Mouse (Mus musculus) stomach, embryonic 16.5 days (tissue): ENCODE results near the gene Arrdc5. TPM values are rescaled to one million over a fixed set of nuclear protein-coding genes. Genes with fewer than 3 reads are reported as not detected.

Source experiments
- ATAC-seq: fragments of 200-750 bp; cut with Nextera tagmentation; 2 replicates; pipeline ENCODE4 v1.8.0; 2017; ENCODE audit warnings: moderate number of reproducible peaks, moderate TSS enrichment; ENCODE audit not compliant: insufficient read depth, low FRiP score
- H3K27ac ChIP-seq: fragments of 300-500 bp; sonication (generic); 2 replicates; pipeline ENCODE4 v1.5.1; 2014; ENCODE audit warnings: low read length
- H3K27me3 ChIP-seq: fragments of 300-500 bp; sonication (generic); 2 replicates; pipeline ENCODE4 v1.6.1; 2014; ENCODE audit warnings: low read length, control low read depth, mixed read lengths; ENCODE audit not compliant: control insufficient read depth, insufficient read depth
- H3K36me3 ChIP-seq: fragments of 300-500 bp; sonication (generic); 2 replicates; pipeline ENCODE4 v1.6.1; 2014; ENCODE audit warnings: low read length; ENCODE audit not compliant: control insufficient read depth, insufficient read depth
- H3K4me1 ChIP-seq: fragments of 300-500 bp; sonication (generic); 2 replicates; pipeline ENCODE4 v1.6.1; 2014; ENCODE audit warnings: low read length, control low read depth, mixed read lengths; ENCODE audit not compliant: control insufficient read depth, insufficient read depth
- H3K4me2 ChIP-seq: fragments of 300-500 bp; sonication (generic); 2 replicates; pipeline ENCODE4 v1.6.1; 2014; ENCODE audit warnings: low read depth, low read length, mixed read lengths
- H3K4me3 ChIP-seq: fragments of 300-500 bp; sonication (generic); replicated peaks from 2 replicates; pipeline ENCODE4 v1.5.1; 2014; ENCODE audit warnings: mild to moderate bottlenecking, low read length
- H3K9ac ChIP-seq: fragments of 300-500 bp; sonication (generic); 2 replicates; pipeline ENCODE4 v1.6.1; 2014; ENCODE audit warnings: low read length
- H3K9me3 ChIP-seq: fragments of 300-500 bp; sonication (generic); replicated peaks from 2 replicates; pipeline ENCODE4 v1.6.1; 2016; ENCODE audit warnings: low read length, control low read depth; ENCODE audit not compliant: control insufficient read depth
- WGBS: fragments of 180-500 bp; shearing (Covaris S2); extraction: QIAGEN DNeasy Blood & Tissue Kit; methylation state at CpG from one replicate; pipeline ENCODE4 v1.1.7; 2014; 5-methylcytosine and 5-hydroxymethylcytosine counted together
- polyA plus RNA-seq: library from polyadenylated mRNA; unstranded; fragments of >200 nt; fragmentation: Nextera tagmentation; extraction: Ambion mirVana; gene quantifications from 2 replicates; pipeline ENCODE4 v1.2.1, GENCODE M21; 2015

The Arrdc5 gene
- polyA plus RNA-seq, 1 experiment from 2014 or later = not detected

DNA sequence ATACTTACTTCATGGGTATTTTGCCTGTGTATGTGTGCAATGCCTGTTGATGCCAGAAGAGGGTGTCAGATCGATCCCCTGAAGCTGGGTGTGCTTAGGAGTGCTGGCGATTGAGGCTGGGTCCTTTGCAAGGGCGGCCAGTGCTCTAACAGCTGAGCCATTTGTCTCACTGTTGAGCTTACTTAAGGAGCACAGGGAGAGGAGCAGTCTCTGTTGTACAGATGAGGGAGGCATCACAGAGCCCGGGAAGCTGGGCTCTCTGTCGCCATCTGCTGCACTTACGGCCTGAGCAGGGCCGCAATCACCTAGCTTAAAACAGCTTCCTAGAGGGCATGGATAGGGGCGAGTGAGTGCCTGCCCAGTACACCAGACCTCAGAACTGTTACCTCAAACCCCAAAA is 32.9 kb upstream of the Arrdc5 start:
- no peak overlapping the region for H3K27ac ChIP-seq
- no peak overlapping the region for H3K4me2 ChIP-seq
- H3K9ac ChIP-seq = no peak overlapping the region
- no peaks in the 10 kb centered on the region for H3K9me3 ChIP-seq
- 43% methylated on average over 8 of the region's 8 CpGs for WGBS
- H3K4me3 ChIP-seq = no peak overlapping the region
- H3K36me3 ChIP-seq = no peaks in the 10 kb centered on the region; the same call in 1 of the 2 replicates
- peaks cover 11% of the 10 kb centered on the region for H3K4me1 ChIP-seq
- H3K27me3 ChIP-seq = no peaks in the 10 kb centered on the region
- no peak for ATAC-seq

DNA sequence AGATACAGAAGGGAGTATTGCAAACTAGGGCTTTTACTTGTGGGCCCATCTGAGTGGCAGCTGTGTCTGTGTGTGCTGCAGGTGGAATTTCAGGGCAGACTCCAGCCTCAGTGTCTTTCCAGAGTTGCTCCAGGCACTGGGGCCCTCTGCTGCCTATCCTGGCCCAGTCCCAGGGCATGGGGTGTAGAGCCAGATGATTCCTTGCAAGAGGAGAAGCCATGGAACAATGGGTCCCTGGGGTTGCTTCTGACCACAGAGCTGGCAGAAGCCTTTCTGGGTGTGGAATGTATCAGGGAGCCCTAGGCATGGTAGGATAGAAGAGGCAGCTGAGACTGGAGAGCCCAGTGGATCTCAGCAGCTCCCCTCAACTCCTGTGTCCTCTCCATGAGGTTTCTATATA is 31.2 kb upstream of the Arrdc5 start:
- H3K4me2 ChIP-seq = no peak overlapping the region

DNA sequence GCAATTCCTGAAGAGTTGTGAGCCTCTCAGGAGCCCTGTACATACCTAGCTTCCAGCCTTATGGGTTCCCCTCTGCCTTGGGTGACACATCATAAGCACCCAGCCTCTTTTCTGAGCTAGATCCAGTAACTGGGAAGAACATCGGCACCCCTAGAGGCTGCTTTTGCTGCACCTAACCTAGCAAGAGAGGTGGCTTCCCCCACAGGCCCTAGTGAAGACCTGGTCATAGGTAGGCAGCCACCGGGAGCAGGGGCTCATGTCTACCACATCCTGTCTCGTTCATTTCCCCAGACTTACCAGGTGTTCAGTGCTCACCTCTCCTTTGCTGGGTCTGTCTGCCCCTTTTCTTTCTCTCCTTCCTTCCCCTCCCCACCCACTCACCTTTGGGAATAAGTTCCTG is 30.3 kb upstream of the Arrdc5 start:
- H3K27me3 ChIP-seq = no peaks in the 10 kb centered on the region
- no peak overlapping the region for H3K4me3 ChIP-seq
- no peak for ATAC-seq
- H3K27ac ChIP-seq = no peak overlapping the region
- 61% methylated on average over 3 of the region's 3 CpGs for WGBS
- H3K36me3 ChIP-seq = no peaks in the 10 kb centered on the region; the same call in 1 of the 2 replicates
- H3K4me1 ChIP-seq = peaks cover 21% of the 10 kb centered on the region
- H3K4me2 ChIP-seq = no peak overlapping the region
- 0 out of 2 replicates have a peak overlapping the region, but pooled peaks have one; percentile 6 for H3K9ac ChIP-seq
- H3K9me3 ChIP-seq = no peaks in the 10 kb centered on the region

More for the DNA sequence above, 31.2 kb upstream of the Arrdc5 start:
- H3K4me1 ChIP-seq = peaks cover 21% of the 10 kb centered on the region
- H3K4me3 ChIP-seq = no peak overlapping the region
- no peak overlapping the region for H3K27ac ChIP-seq
- peak overlapping the region; percentile 4; the same call in 1 of the 2 replicates for H3K9ac ChIP-seq
- H3K9me3 ChIP-seq = no peaks in the 10 kb centered on the region
- ATAC-seq = no peak
- H3K27me3 ChIP-seq = no peaks in the 10 kb centered on the region
- H3K36me3 ChIP-seq = no peaks in the 10 kb centered on the region; the same call in 1 of the 2 replicates

DNA sequence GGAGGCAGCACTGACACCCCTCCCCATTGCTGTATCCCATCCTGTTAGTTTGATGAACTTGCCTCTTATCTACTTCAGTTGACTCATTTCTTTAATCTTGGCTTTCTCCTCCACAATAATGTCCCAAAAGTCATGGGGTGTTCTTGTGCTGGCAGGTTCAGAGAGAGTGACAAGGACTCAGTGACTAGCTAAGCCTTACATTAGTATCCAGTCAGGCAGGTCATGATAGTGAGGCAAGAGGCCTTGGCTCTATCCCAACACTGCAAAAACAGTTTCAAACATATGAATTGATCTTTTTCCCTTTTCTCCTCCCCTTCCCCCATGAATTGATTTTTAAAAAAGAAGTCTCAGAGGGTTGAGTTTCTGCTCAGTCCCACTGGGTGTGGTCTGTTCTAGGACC is 29.2 kb upstream of the Arrdc5 start:
- no peak overlapping the region for H3K9ac ChIP-seq
- no peaks in the 10 kb centered on the region for H3K36me3 ChIP-seq
- no peak for ATAC-seq
- H3K4me1 ChIP-seq = peaks cover 24% of the 10 kb centered on the region
- H3K27ac ChIP-seq = no peak overlapping the region
- H3K9me3 ChIP-seq = no peaks in the 10 kb centered on the region
- no peaks in the 10 kb centered on the region for H3K27me3 ChIP-seq
- H3K4me3 ChIP-seq = no peak overlapping the region
- no peak overlapping the region for H3K4me2 ChIP-seq

DNA sequence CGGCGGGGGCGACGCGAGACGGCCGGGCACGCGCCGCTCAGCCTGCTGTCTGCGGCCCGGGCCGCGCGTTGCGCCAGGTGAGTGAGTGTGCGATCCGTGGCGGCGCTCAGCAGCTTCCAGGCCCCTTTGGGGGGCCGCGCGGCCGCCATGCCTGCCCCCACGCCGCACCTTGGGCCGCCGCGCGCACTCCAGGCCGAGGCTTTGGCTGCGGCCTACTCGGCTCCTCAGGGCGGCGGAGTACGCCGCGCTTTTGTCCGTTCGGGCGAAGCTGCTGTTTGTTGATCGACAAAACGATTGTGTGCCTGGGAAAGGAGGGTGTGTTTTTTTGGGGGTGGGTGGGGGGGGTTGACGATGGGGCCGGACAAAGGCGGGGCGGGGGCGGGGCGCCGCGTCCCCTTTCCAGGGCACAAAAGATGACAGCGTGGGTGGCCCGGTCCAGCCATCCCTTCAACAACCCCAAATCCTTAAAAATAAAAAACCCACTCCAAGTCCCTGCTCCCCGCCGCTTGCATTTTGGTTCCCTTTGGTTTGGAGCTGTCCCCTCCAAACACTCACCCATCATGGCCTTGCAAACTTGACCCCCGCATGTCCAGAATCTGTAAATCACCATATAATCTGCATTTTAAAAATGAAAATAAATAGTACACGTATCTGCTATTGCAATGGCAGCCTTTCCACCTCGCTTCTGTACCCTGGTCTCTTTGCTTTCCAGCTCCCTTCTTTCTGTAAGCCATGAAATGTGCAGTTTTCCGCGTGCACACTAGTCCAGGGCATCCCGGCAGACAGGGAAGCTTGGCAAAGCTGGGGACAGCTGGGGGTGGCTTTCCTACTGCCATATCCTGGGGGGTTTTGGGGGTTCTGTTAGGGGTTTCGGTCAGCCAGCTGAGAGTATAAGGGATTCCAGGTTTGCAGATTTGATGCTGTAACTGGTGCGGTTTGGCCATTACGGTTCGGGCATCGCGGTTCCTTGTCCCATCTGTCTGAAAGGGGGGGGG is 26.4 kb upstream of the Arrdc5 start:
- WGBS = 1% methylated on average over 60 of the region's 67 CpGs
- peak overlapping the region; percentile 93 for H3K4me2 ChIP-seq
- peak; percentile 22 for ATAC-seq
- H3K4me3 ChIP-seq = peak overlapping the region; percentile 79
- H3K36me3 ChIP-seq = peaks cover 3% of the 10 kb centered on the region; the same call in 1 of the 2 replicates
- H3K9me3 ChIP-seq = no peaks in the 10 kb centered on the region
- H3K4me1 ChIP-seq = peaks cover 24% of the 10 kb centered on the region
- H3K27me3 ChIP-seq = no peaks in the 10 kb centered on the region
- peak overlapping the region; percentile 96 for H3K9ac ChIP-seq
- peak overlapping the region; percentile 97 for H3K27ac ChIP-seq

DNA sequence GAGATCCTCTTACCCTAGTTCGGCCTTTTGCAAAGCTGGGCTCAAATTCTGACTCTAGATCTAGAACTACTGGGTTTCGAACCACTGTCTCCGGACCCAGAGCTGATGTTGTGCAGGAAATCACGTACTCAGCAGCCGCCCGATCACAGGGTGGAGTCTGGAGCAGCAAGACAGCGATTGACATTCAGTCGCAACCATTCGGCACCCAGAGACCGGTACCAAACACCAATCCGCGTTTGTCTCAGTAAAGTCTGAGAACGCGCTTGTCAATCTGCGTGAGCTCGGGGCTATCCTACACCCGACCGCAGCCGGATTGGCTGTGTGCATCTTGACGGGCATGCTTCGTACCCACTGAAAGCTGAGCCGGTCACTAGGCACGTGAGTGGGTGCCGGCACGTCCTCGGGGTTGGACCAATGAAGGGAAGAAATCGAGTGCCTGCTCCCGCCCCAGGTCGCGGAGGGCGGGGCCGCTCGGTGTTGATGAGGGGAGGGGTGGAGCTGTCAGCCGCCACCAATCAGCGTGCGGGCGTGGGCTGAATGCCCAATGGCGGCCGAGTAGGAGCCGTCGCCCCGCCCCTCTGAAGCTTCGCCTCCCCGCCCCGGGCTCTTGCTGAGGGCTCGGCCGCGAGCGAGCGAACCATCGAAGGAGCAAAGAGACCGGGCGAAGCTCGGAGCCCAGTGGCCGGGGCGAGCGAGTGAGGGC is 25.5 kb upstream of the Arrdc5 start, which contains the start of gene Kdm4b:
TSS of gene Kdm4b (plus strand) at position 613 of the 703 bp plus-strand sequence.
- H3K9me3 ChIP-seq = no peaks in the 10 kb centered on the region
- ATAC-seq = peak; percentile 98
- H3K9ac ChIP-seq = peak within 1 kb of the TSS; percentile 96
- peak within 1 kb of the TSS; percentile 93 for H3K4me2 ChIP-seq
- H3K4me3 ChIP-seq = peak within 1 kb of the TSS; percentile 79
- H3K27me3 ChIP-seq = no peaks in the 10 kb centered on the region
- WGBS = under 1% methylated on average over 57 of the region's 57 CpGs
- H3K4me1 ChIP-seq = peaks cover 24% of the 10 kb centered on the region
- peak within 1 kb of the TSS; percentile 97 for H3K27ac ChIP-seq
- peaks cover 3% of the 10 kb centered on the region; the same call in 1 of the 2 replicates for H3K36me3 ChIP-seq

DNA sequence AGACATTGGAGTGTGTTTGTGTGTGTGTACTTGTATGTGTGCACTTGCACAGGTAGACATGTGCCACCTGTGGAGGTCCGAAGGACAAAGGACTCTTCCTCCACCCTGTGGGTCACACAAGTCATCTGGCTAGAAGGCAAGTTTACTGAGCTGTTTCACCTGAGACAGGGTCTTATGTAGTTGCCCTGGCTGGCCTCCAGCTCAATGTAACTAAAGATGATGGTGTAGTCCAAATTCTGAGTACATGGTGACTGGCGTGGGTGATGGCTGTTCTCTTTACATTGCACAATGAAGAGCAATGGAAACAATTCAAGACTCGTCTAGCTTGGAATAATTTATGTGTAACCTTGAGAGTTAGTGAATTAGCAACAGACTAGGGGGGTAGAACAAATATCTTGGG is 24.3 kb upstream of the Arrdc5 start:
- H3K4me1 ChIP-seq = peaks cover 24% of the 10 kb centered on the region
- no peak overlapping the region for H3K9ac ChIP-seq
- H3K4me2 ChIP-seq = no peak overlapping the region
- H3K9me3 ChIP-seq = no peaks in the 10 kb centered on the region
- no peak overlapping the region for H3K4me3 ChIP-seq
- H3K27me3 ChIP-seq = no peaks in the 10 kb centered on the region
- no peak for ATAC-seq
- peaks cover 6% of the 10 kb centered on the region; the same call in 1 of the 2 replicates for H3K36me3 ChIP-seq
- 50% methylated on average over 3 of the region's 3 CpGs for WGBS
- H3K27ac ChIP-seq = no peak overlapping the region

DNA sequence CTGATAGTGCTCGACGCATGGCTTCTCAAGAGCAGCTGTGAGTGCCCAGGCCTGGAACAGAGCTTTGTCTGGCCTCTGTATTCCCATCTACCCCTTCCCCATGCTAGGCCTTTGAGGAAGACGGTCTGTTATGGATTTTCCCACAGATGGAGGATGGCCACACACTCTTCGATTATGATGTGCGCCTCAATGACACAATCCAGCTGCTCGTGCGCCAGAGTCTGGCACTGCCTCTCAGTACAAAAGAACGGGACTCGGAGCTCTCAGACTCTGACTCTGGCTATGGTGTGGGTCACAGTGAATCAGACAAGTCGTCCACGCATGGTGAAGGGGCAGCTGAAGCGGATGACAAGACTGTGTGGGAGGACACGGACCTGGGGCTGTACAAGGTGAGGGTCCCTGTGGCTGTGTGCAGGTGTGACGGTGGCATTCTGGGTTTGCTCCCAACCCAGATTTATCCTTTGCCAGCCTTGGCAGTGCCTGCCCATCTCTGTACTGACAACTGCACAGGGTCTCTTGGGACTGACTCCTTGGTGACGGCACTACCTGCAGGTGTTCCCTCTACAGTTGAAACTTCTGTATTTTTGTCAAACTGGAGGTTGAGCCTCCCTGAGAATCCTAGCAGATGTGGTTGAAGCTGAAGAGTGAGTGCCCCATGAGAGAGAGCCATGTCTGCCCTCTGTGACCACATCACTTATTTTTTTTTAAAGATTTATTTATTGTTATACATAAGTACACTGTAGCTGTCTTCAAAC is 9.3 kb upstream of the Arrdc5 start:
- Histone ChIP-seq H3K4me3 (no peak overlapping the region), H3K36me3 (peaks cover 18% of the 10 kb centered on the region), H3K9me3 (no peaks in the 10 kb centered on the region), H3K4me1 (peaks cover 43% of the 10 kb centered on the region), H3K27me3 (no peaks in the 10 kb centered on the region), H3K9ac (0 out of 2 replicates have a peak overlapping the region, but pooled peaks have one; percentile 31), H3K27ac (no peak overlapping the region; the same call in 1 of the 2 replicates), H3K4me2 (no peak overlapping the region)
- WGBS = 79% methylated on average over 15 of the region's 15 CpGs
- no peak for ATAC-seq
